Mouse (Mus musculus): ENCODE measurements at regions not wholly inside any gene's neighbourhood (a gene's known extent, or its start where the extent isn't known, plus 50 kb on each side); places are given as distances from the start of the nearest gene placed in this dataset.
"Not testable (repeated sequence)": the region's sequence is repeated elsewhere in the genome, so short reads cannot be mapped to it uniquely, and the experiment has no call there.

DNA sequence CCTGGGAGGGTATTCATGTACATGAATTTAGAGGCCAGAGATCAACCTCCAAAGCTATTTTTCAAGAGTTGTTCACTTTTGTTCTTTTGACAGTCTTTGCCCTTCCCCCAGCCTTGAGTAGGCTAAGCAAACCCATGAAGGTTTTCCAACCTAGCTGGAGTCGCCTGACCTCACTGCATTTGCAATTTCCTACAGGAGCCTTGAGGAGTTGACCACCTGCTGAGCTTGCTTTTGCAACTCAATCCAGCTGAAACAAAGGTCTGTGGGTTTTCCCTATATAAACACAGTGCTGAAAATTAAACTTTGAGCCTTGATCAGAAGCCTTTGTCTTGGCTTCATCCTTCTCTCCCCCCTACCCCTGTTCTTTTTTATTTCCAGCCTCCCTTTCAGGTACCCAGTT lies 170.2 kb upstream of the Cenpw start:
- Histone ChIP-seq H3K4me3 (ENCODE audit: low read length) (no peak overlapping the region), H3K4me1 (ENCODE audit: insufficient read depth, low read length) (no peaks in the 10 kb centered on the region), H3K9ac (replicated peaks; ENCODE audit: low read length) (no peak overlapping the region), H3K27ac (ENCODE audit: low read length) (no peak overlapping the region), H3K4me2 (replicated peaks; ENCODE audit: low read depth, low read length) (no peak overlapping the region), H3K36me3 (ENCODE audit: insufficient read depth, low read length) (no peaks in the 10 kb centered on the region), H3K27me3 (ENCODE audit: insufficient read depth, low read length) (no peaks in the 10 kb centered on the region), H3K9me3 (ENCODE audit: low read length) (no peaks in the 10 kb centered on the region)
- 31% methylated on average over 1 of the region's 1 CpGs for WGBS
- ATAC-seq (ENCODE audit: low FRiP score, low TSS enrichment), result no peak

DNA sequence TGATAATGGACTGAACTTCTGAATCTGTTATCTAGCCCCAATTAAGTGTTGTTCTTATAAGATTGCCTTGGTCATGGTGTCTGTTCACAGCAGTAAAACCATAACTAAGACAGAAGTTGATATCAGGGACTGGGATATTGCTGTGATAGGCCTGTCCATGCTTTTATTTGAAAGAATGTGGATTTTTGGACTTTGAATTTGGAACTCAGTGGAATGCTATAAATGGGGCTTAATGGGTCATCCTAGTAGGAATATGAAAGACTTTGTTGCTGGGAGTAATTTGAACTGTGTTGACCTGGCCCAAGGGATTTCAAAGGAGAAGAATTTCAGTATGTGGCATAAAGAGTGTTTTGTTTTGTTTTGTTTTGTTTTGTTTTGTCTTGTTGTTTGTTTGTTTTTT lies 160.5 kb upstream of the Cenpw start:
- H3K4me3 ChIP-seq (ENCODE audit: low read length); H3K27ac ChIP-seq (ENCODE audit: low read length); H3K9me3 ChIP-seq (ENCODE audit: low read length); H3K9ac ChIP-seq (replicated peaks; ENCODE audit: low read length); H3K4me2 ChIP-seq (replicated peaks; ENCODE audit: low read depth, low read length); ATAC-seq (ENCODE audit: low FRiP score, low TSS enrichment); H3K27me3 ChIP-seq (ENCODE audit: insufficient read depth, low read length); H3K36me3 ChIP-seq (ENCODE audit: insufficient read depth, low read length); H3K4me1 ChIP-seq (ENCODE audit: insufficient read depth, low read length): not testable (repeated sequence)

DNA sequence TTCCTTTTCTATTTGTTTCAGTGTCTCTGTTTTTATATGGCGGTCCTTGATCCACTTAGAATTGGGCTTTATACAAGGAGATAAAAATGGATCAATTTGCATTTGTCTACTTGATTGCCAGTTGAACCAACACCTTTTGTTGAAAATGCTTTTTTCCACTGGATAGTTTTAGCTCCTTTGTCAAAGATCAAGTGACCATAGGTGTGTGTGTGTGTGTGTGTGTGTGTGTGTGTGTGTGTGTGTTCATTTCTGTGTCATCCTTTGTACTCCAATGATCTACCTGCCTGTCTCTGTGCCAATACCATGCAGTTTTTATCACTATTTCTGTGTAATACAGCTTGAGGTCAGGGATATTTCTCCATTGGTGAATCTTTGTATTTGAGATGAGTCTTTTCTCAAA lies 158.7 kb upstream of the Cenpw start:
- no peak overlapping the region for H3K4me2 ChIP-seq (replicated peaks; ENCODE audit: low read depth, low read length)
- H3K27me3 ChIP-seq (ENCODE audit: insufficient read depth, low read length), result no peaks in the 10 kb centered on the region
- no peak overlapping the region for H3K4me3 ChIP-seq (ENCODE audit: low read length)
- H3K27ac ChIP-seq (ENCODE audit: low read length), result no peak overlapping the region
- no peak overlapping the region for H3K9ac ChIP-seq (replicated peaks; ENCODE audit: low read length)
- H3K9me3 ChIP-seq (ENCODE audit: low read length), result no peaks in the 10 kb centered on the region
- no peaks in the 10 kb centered on the region for H3K4me1 ChIP-seq (ENCODE audit: insufficient read depth, low read length)
- 93% methylated on average over 1 of the region's 1 CpGs for WGBS
- ATAC-seq (ENCODE audit: low FRiP score, low TSS enrichment), result no peak
- H3K36me3 ChIP-seq (ENCODE audit: insufficient read depth, low read length), result no peaks in the 10 kb centered on the region

DNA sequence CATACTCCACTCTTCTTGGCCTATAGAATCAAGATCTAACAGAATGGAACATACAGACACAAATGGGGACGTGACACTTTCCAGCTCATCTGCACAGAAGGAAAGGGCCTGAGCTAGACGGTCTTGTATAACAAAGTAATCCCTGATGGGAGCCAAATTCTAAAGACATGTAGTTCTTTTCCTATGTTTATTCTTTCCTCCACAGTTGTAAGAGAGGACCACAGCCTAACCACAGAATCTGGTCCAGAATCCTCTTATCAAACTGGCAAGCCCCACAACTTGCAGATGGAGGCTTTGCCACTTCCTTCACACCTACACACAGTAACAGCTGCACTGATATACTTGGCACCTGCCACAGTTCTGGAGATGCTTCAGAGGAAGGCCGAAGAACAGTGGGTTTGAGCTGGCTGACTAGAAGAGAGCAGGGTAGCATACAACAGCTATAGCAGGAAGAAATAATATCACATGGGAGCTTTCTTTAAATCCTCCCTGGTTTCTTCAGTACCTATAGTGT lies 142.7 kb upstream of the Cenpw start:
- no peak overlapping the region for H3K4me3 ChIP-seq (ENCODE audit: low read length)
- H3K4me2 ChIP-seq (replicated peaks; ENCODE audit: low read depth, low read length), result no peak overlapping the region
- ATAC-seq (ENCODE audit: low FRiP score, low TSS enrichment), result no peak
- H3K9ac ChIP-seq (replicated peaks; ENCODE audit: low read length), result no peak overlapping the region
- no peak overlapping the region for H3K27ac ChIP-seq (ENCODE audit: low read length)
- no peaks in the 10 kb centered on the region for H3K4me1 ChIP-seq (ENCODE audit: insufficient read depth, low read length)
- no peaks in the 10 kb centered on the region for H3K9me3 ChIP-seq (ENCODE audit: low read length)
- 78% methylated on average over 3 of the region's 3 CpGs for WGBS
- no peaks in the 10 kb centered on the region for H3K36me3 ChIP-seq (ENCODE audit: insufficient read depth, low read length)
- H3K27me3 ChIP-seq (ENCODE audit: insufficient read depth, low read length), result no peaks in the 10 kb centered on the region

DNA sequence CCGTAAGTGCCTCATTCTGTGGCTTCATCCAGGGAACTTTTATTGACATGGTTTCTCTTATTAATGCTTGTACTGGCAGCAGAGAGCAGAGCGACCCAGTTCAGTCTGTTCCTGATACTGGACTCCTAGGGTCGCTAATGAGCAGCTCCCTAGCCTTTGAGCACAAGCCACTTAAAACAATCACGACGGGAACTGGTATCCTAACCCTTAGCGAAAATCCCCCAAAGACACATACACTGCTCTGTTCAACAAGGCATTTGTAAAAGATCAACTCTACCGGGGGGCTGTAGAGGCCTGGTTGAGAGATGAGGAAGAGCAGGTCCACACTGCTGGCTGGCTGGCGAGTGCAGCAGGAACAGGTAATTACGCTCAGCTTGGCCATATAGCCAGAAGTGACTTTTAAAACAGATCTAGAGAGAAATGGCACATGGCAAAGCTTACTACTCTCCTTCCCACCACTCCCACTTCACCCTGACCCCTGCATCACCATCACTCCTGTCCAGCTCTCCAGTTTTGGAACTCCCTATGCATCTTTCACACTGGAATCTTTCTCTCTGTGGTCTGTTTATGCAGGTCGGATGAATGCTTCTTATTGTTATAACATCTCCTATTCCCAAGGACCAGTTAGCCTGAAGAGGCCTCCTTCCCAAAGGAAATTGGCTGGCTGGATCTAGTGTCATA lies 128.1 kb upstream of the Cenpw start:
- Histone ChIP-seq H3K4me3 (ENCODE audit: low read length) (no peak overlapping the region), H3K4me2 (replicated peaks; ENCODE audit: low read depth, low read length) (peak overlapping the region; percentile 16; the same call in 1 of the 2 replicates), H3K9me3 (ENCODE audit: low read length) (no peaks in the 10 kb centered on the region), H3K27me3 (ENCODE audit: insufficient read depth, low read length) (no peaks in the 10 kb centered on the region), H3K27ac (ENCODE audit: low read length) (peak overlapping the region; percentile 68), H3K36me3 (ENCODE audit: insufficient read depth, low read length) (no peaks in the 10 kb centered on the region), H3K9ac (replicated peaks; ENCODE audit: low read length) (0 out of 2 replicates have a peak overlapping the region, but pooled peaks have one; percentile 31), H3K4me1 (ENCODE audit: insufficient read depth, low read length) (peaks cover 13% of the 10 kb centered on the region; the same call in 1 of the 2 replicates)
- ATAC-seq (ENCODE audit: low FRiP score, low TSS enrichment), result peak; percentile 66
- 25% methylated on average over 10 of the region's 10 CpGs for WGBS

DNA sequence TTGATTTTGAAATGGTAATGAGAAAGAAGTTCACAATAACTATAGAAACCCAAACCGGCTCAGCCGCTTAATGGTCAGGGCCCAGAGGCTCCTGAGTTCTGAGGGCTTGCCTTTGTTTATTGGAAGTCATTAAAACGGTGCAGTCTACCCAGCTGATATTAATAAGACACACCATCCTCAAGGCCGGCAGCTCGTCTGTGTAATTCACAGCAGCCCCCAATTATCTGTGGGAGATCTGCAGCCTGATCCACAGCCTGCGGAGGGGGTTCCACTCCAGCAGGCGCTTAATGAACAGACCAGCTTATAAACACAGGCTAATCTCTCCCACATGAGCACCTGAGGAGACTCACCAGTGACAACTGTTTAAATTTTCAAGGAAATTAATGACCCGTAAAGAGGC lies 127.5 kb upstream of the Cenpw start:
- H3K4me2 ChIP-seq (replicated peaks; ENCODE audit: low read depth, low read length), result peak overlapping the region; percentile 8; the same call in 1 of the 2 replicates
- no peak overlapping the region for H3K4me3 ChIP-seq (ENCODE audit: low read length)
- ATAC-seq (ENCODE audit: low FRiP score, low TSS enrichment), result peak; percentile 94
- peak overlapping the region; percentile 3; the same call in 1 of the 2 replicates for H3K27ac ChIP-seq (ENCODE audit: low read length)
- H3K4me1 ChIP-seq (ENCODE audit: insufficient read depth, low read length), result peaks cover 13% of the 10 kb centered on the region; the same call in 1 of the 2 replicates
- H3K9ac ChIP-seq (replicated peaks; ENCODE audit: low read length), result no peak overlapping the region
- WGBS, result 20% methylated on average over 8 of the region's 8 CpGs
- H3K9me3 ChIP-seq (ENCODE audit: low read length), result no peaks in the 10 kb centered on the region
- H3K36me3 ChIP-seq (ENCODE audit: insufficient read depth, low read length), result no peaks in the 10 kb centered on the region
- no peaks in the 10 kb centered on the region for H3K27me3 ChIP-seq (ENCODE audit: insufficient read depth, low read length)

DNA sequence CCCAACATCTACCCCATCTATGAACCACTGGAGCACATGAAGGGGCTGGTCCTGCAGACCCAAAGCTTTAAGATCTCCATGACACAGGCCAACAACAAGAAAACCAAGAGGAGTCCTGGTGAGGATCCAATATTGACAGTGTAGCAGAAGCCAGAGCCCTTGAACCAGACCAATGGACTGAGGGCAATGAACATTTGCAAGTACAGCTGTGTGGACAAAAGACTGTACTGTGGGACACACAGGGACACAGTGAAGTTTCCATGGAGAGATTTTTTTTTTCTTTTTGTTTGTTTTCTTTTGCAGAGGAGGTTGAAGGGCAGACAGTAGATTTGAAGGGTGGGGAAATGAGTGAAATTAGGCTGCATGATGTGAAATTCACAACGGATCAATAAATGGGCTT lies 126.5 kb upstream of the Cenpw start:
- no peak overlapping the region for H3K4me3 ChIP-seq (ENCODE audit: low read length)
- H3K27me3 ChIP-seq (ENCODE audit: insufficient read depth, low read length), result no peaks in the 10 kb centered on the region
- H3K27ac ChIP-seq (ENCODE audit: low read length), result peak overlapping the region; percentile 3; the same call in 1 of the 2 replicates
- peaks cover 13% of the 10 kb centered on the region; the same call in 1 of the 2 replicates for H3K4me1 ChIP-seq (ENCODE audit: insufficient read depth, low read length)
- ATAC-seq (ENCODE audit: low FRiP score, low TSS enrichment), result no peak
- no peak overlapping the region for H3K9ac ChIP-seq (replicated peaks; ENCODE audit: low read length)
- H3K4me2 ChIP-seq (replicated peaks; ENCODE audit: low read depth, low read length), result no peak overlapping the region
- H3K36me3 ChIP-seq (ENCODE audit: insufficient read depth, low read length), result no peaks in the 10 kb centered on the region
- no peaks in the 10 kb centered on the region for H3K9me3 ChIP-seq (ENCODE audit: low read length)
- WGBS, result 64% methylated on average over 1 of the region's 1 CpGs

DNA sequence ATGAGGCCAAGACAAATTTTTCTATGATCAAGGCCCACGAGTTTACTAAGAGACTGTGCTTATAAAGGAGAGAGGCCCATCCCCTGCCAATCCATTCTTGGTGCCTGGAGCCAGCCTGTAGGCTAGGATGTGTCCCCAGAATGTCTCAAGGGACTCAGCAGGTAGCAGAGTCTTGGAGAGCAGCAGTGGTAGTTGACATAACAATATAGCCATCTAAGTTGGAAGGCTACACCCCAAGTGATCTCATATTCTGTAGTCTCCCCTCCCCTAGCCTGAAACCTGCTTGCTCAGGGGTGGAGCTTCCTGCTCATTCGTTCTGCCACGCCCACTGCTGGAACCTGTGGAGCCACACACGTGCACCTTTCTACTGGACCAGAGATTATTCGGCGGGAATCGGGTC lies 95.5 kb upstream of the Cenpw start:
- not testable (repeated sequence) for H3K27ac ChIP-seq (ENCODE audit: low read length); H3K4me1 ChIP-seq (ENCODE audit: insufficient read depth, low read length); H3K27me3 ChIP-seq (ENCODE audit: insufficient read depth, low read length); H3K4me3 ChIP-seq (ENCODE audit: low read length); H3K9me3 ChIP-seq (ENCODE audit: low read length); H3K36me3 ChIP-seq (ENCODE audit: insufficient read depth, low read length); H3K4me2 ChIP-seq (replicated peaks; ENCODE audit: low read depth, low read length); ATAC-seq (ENCODE audit: low FRiP score, low TSS enrichment); H3K9ac ChIP-seq (replicated peaks; ENCODE audit: low read length)
- WGBS, result no CpG with 5 or more reads among the region's 7 CpGs

DNA sequence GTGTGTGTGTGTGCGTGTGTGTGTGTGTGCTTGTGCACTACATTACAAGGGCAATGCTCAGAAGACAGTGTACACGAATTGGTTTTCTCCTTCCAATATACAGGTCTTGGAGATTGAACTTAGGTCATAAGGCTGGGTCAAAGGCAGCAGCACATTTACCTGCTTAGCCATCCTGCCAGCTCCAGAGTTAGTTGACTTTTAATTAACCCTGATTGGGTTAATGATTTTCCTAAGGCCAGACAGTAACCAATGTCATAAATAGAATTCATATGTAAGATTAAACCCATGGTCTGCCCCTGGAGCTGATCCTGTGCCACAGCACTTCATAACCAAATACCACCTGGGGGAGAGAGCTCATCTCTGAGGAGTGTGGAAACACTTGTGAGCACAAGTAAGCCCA lies 81.3 kb upstream of the Cenpw start:
- Histone ChIP-seq H3K36me3 (ENCODE audit: insufficient read depth, low read length) (no peaks in the 10 kb centered on the region), H3K4me3 (ENCODE audit: low read length) (no peak overlapping the region), H3K27me3 (ENCODE audit: insufficient read depth, low read length) (no peaks in the 10 kb centered on the region), H3K27ac (ENCODE audit: low read length) (no peak overlapping the region), H3K4me2 (replicated peaks; ENCODE audit: low read depth, low read length) (no peak overlapping the region), H3K4me1 (ENCODE audit: insufficient read depth, low read length) (peaks cover 13% of the 10 kb centered on the region), H3K9ac (replicated peaks; ENCODE audit: low read length) (no peak overlapping the region), H3K9me3 (ENCODE audit: low read length) (no peaks in the 10 kb centered on the region)
- WGBS, result 79% methylated on average over 2 of the region's 2 CpGs
- no peak for ATAC-seq (ENCODE audit: low FRiP score, low TSS enrichment)

DNA sequence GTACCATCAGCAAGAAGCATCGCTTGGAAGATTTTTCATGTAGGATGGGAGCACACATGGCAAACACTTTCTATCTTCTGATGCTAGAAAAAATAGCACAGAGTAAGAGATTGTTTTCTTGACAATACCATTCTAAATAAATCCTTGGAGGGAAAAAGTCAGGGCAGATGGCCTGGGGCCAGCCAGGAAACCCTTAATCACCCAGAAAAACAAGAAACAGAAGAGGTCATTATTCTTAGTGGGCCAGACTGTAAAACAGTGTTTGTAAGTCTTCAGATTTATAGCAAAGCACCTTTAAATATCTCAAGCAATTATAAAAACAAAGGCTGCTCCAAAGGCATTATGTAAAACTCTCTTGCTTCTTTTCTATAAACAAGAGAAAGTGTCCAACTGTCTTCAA lies 80.1 kb upstream of the Cenpw start:
- WGBS, result 34% methylated on average over 1 of the region's 1 CpGs
- peak; percentile 43; the same call in 1 of the 2 replicates for ATAC-seq (ENCODE audit: low FRiP score, low TSS enrichment)
- no peak overlapping the region for H3K4me3 ChIP-seq (ENCODE audit: low read length)
- H3K4me1 ChIP-seq (ENCODE audit: insufficient read depth, low read length), result peaks cover 13% of the 10 kb centered on the region
- no peaks in the 10 kb centered on the region for H3K27me3 ChIP-seq (ENCODE audit: insufficient read depth, low read length)
- H3K9ac ChIP-seq (replicated peaks; ENCODE audit: low read length), result no peak overlapping the region
- no peaks in the 10 kb centered on the region for H3K9me3 ChIP-seq (ENCODE audit: low read length)
- no peak overlapping the region for H3K4me2 ChIP-seq (replicated peaks; ENCODE audit: low read depth, low read length)
- peak overlapping the region; percentile 46; the same call in 1 of the 2 replicates for H3K27ac ChIP-seq (ENCODE audit: low read length)
- no peaks in the 10 kb centered on the region for H3K36me3 ChIP-seq (ENCODE audit: insufficient read depth, low read length)

All from kidney, embryonic 16.5 days (tissue).